Mouse (Mus musculus) olfactory bulb, adult 2 months (tissue): ENCODE measurements around the gene Rrp36.

ENCODE experiments used
- CTCF ChIP-seq: fragments of 200-500 bp; IDR thresholded peaks from 2 replicates; pipeline ENCODE4 v1.5.1; 2012; ENCODE audit warnings: low read depth, mild to moderate bottlenecking, low read length, moderate library complexity; ENCODE audit not compliant: insufficient read depth
- POLR2A ChIP-seq: fragments of 200-500 bp; IDR thresholded peaks from 2 replicates; pipeline ENCODE4 v1.6.1; 2012; ENCODE audit warnings: mild to moderate bottlenecking, low read depth, low read length, moderate library complexity; ENCODE audit not compliant: insufficient read depth

DNA sequence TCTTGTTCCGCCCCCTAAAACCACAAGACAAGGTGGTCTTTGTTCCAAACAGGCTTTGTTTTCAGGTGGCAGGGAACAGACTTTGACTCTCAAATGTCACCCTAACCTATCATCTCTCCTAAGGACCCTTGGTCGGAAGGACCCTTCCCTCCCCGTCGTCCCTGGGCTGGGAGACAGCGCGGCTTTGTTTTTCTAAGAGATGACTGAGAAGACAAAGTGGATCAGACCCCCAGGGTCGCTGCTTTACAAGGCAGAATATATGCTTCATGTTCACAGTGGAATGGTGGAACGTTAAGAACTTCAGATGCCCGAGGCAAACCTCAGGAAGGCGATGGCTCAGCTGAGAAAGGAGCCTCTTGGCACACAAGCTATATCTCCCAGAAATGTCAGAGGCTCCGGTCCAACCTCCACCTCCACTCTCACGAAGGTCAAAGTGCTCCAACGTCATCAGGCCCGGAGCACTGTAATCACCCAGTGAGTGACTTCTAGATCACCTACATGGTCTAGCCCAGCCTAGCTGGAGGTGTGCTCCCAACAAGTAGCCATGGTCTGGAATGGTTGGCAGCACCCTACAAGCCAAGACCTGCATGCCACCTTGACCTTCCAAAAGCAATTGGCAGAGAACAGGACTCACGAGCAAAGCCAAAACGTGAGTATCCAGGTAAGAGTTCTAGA is 54.3 kb downstream of the Rrp36 start:
- TF ChIP-seq CTCF (no peak), POLR2A (no peak)
